Mouse (Mus musculus): ENCODE measurements around the gene Tbk1. TPM values are rescaled to one million over a fixed set of nuclear protein-coding genes. Genes with fewer than 3 reads are reported as not detected.
A peak's percentile ranks its signal among the peaks of the same experiment; 100 is the strongest.

The Tbk1 gene
- polyA plus RNA-seq, 1 experiment from 2014 or later = 29.9 TPM

DNA sequence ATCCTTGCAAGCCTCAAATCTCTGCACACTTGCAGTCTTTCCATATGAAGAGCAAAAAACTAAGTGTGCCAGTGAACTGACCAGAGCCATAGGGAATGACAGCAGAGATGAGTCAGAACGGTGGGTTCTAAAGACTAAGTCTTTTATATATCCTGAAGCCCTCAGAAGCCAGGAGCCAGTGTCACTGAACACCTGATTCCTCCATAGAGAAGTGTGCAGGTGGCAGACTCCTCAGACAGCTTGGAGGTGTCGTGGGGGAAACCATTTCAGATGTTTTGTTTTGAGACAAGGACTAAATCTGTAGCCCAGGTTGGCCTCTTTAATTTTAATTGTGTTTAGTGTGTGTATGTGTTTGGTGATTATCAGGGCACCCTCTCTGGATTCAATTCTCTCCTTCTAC lies 87.5 kb downstream of the Tbk1 start:
- 63% methylated on average over 2 of the region's 2 CpGs for WGBS
- H3K27me3 ChIP-seq (ENCODE audit: low read depth, poor library complexity, severe bottlenecking) = no peaks in the 10 kb centered on the region
- H3K4me3 ChIP-seq = no peak overlapping the region
- no peak for DNase-seq (ENCODE audit: low spot score)
- H3K4me1 ChIP-seq = peaks cover 38% of the 10 kb centered on the region
- peak overlapping the region; percentile 83 for H3K27ac ChIP-seq
- no peaks in the 10 kb centered on the region for H3K9me3 ChIP-seq (replicated peaks)
- H3K36me3 ChIP-seq = no peaks in the 10 kb centered on the region

DNA sequence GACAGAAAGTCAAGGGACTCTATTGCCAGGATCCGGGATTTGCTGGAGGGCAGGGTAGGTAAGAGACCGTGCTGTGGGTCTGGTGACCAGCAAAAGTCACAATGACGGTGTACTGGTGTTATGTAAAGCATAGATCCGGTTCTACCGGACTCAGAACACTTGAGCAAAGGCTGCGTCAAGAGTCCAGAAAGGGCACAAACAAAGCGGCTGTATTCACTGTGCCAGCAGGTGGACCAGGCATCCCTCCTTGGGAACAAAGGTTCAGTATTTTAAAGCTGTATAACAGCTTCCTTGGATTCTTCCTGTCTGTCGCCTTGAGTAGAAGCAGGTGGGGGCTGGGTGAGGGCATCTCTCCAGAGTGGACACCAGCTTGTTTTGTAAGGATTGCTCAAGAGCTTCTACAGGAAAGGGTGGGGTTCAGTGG lies 88.1 kb downstream of the Tbk1 start:
- Histone ChIP-seq H3K4me1 (peaks cover 37% of the 10 kb centered on the region), H3K4me3 (no peak overlapping the region), H3K9me3 (replicated peaks) (no peaks in the 10 kb centered on the region), H3K27ac (peak overlapping the region; percentile 83), H3K27me3 (ENCODE audit: low read depth, poor library complexity, severe bottlenecking) (no peaks in the 10 kb centered on the region), H3K36me3 (no peaks in the 10 kb centered on the region)
- DNase-seq (ENCODE audit: low spot score) = no peak
- WGBS = 77% methylated on average over 8 of the region's 8 CpGs

DNA sequence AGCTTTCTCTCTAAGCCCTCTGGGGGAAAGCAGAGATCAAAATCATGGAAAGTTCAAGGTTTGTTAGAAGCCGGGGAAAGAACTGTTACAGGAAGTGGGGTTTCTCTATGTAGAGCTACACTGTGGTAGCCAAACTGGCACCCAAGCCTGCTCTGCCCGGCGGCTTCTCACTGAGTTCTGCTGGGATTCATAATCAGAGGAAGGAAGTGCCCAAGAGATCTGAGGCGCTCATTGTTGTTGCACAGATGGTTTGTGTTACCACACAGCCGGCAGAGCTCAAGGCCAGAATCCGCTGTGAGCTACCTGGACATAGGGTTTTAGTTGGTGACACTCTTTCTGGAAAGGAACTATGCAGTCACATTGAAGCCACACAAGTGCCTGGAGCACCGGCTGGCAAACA lies 88.6 kb downstream of the Tbk1 start:
- no peak overlapping the region for H3K4me3 ChIP-seq
- no peaks in the 10 kb centered on the region for H3K9me3 ChIP-seq (replicated peaks)
- H3K36me3 ChIP-seq = no peaks in the 10 kb centered on the region
- peaks cover 37% of the 10 kb centered on the region for H3K4me1 ChIP-seq
- H3K27ac ChIP-seq = peak overlapping the region; percentile 83
- WGBS = 33% methylated on average over 7 of the region's 7 CpGs
- DNase-seq (ENCODE audit: low spot score) = peak; percentile 66
- H3K27me3 ChIP-seq (ENCODE audit: low read depth, poor library complexity, severe bottlenecking) = no peaks in the 10 kb centered on the region

DNA sequence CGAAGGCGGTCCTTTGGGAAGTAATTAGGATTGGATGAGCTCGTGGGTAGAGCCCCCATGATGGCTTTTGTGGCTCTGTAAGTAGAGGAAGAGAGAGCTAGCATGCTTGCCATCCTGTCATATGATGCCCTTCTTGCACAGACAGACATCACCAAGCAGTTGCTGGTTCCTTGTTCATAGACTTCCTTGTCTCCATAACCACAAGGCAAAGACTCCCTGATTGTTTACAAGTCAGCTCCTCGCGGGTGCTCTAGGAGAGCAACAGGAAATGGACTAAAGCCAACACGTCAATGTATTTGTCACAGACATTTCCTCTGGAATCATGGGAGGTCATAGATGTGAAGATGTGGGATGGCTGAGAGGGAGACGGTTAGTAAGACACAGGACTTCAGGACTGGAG lies 90.0 kb downstream of the Tbk1 start:
- Histone ChIP-seq H3K27me3 (ENCODE audit: low read depth, poor library complexity, severe bottlenecking) (no peaks in the 10 kb centered on the region), H3K9me3 (replicated peaks) (no peaks in the 10 kb centered on the region), H3K36me3 (no peaks in the 10 kb centered on the region), H3K27ac (peak overlapping the region; percentile 42), H3K4me3 (no peak overlapping the region), H3K4me1 (peaks cover 37% of the 10 kb centered on the region)
- no peak for DNase-seq (ENCODE audit: low spot score)
- 87% methylated on average over 7 of the region's 7 CpGs for whole genome bisulfite sequencing

Small RNAs within 50 kb of the gene (microRNA-seq; reads per million reads assigned to microRNA genes)
- gene Gm24330 = not detected

Other genes starting within 250 kb of the Tbk1 start
- 0.26 and 0.50 TPM in 2 replicates for gene Tbc1d30, start 235.5 kb downstream of the Tbk1 start, polyA plus RNA-seq (2016; fragmentation: Nextera tagmentation; extraction: Ambion mirVana)
- 29.5 and 35.6 TPM in 2 replicates for gene Gns, start 221.7 kb downstream of the Tbk1 start, polyA plus RNA-seq (2016; fragmentation: Nextera tagmentation; extraction: Ambion mirVana)
- gene Rassf3, start 110.4 kb downstream of the Tbk1 start, polyA plus RNA-seq (2016; fragmentation: Nextera tagmentation; extraction: Ambion mirVana) = 18.0 and 21.1 TPM in 2 replicates
- 58.0 and 63.7 TPM in 2 replicates for gene Xpot, start 39.5 kb upstream of the Tbk1 start, polyA plus RNA-seq (2016; fragmentation: Nextera tagmentation; extraction: Ambion mirVana)
- gene D930020B18Rik, start 54.8 kb upstream of the Tbk1 start, polyA plus RNA-seq (2016; fragmentation: Nextera tagmentation; extraction: Ambion mirVana) = 0.40 and 0.53 TPM in 2 replicates
- 2.8 and 2.9 TPM in 2 replicates for gene BC048403, start 153.2 kb upstream of the Tbk1 start, polyA plus RNA-seq (2016; fragmentation: Nextera tagmentation; extraction: Ambion mirVana)

All from limb, embryonic 10.5 days (tissue).